Mouse (Mus musculus) cortical plate, adult 2 months (tissue): ENCODE results near the gene Col26a1. TPM values are rescaled to one million over a fixed set of nuclear protein-coding genes. Genes with fewer than 3 reads are reported as not detected.
"Not testable (repeated sequence)": the region's sequence is repeated elsewhere in the genome, so short reads cannot be mapped to it uniquely, and the experiment has no call there.

Experiments
- H3K27ac ChIP-seq: fragments of 200-500 bp; 2 replicates; pipeline ENCODE4 v1.5.1; 2012; ENCODE audit warnings: low read length, control low read depth, inconsistent platforms; ENCODE audit not compliant: insufficient read depth
- H3K4me1 ChIP-seq: fragments of 200-500 bp; 2 replicates; pipeline ENCODE4 v1.6.1; 2011; ENCODE audit warnings: low read length; ENCODE audit not compliant: control insufficient read depth, insufficient read depth
- H3K4me3 ChIP-seq: fragments of 200-500 bp; 2 replicates; pipeline ENCODE4 v1.5.1; 2011; ENCODE audit warnings: mild to moderate bottlenecking, low read length, control low read depth; ENCODE audit not compliant: insufficient read depth
- CTCF ChIP-seq: fragments of 200-500 bp; IDR thresholded peaks from 2 replicates; pipeline ENCODE4 v1.5.1; 2011; ENCODE audit warnings: mild to moderate bottlenecking, control low read depth, low read length; ENCODE audit not compliant: insufficient read depth; ENCODE audit errors: extremely low read depth
- POLR2A ChIP-seq: fragments of 200-500 bp; IDR thresholded peaks from 2 replicates; pipeline ENCODE4 v1.6.1; 2011; ENCODE audit warnings: mild to moderate bottlenecking, low read length, control low read depth; ENCODE audit not compliant: insufficient read depth; ENCODE audit errors: extremely low read depth
- polyA plus RNA-seq: library from polyadenylated mRNA; depleted of rRNA; stranded (reverse); fragments of >200 nt; gene quantifications from 2 replicates; pipeline ENCODE4 v1.2.3, GENCODE M21; 2012

Col26a1 gene
- polyA plus RNA-seq, 1 experiment: 22.7 TPM

DNA sequence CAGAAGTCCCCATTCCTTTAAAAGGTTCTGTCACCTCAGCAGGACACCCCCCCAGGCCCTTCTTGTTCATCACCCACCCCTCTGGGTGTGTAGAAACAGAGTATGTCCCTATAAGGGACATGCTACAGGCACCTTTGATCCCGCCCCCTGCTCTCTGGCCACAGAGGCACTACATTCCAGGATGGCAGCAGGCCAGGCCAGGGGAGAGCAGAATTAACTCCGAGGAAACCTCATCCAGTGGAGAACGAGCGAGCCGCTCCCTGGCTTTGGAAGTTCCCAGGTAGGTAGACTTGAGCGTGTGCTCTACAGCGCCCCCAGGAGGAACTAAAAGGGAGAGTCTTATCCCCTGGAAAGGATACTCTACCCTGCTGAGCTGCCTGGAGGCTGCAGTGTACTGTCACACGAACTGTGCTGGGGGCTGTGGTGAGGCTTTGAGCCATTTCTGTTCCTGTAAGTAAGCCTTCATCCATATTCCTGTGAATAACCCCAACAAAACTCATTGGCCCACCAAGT is 118.8 kb downstream of the Col26a1 start:
- TF ChIP-seq CTCF (no peak), POLR2A (no peak)
- no peak overlapping the region for H3K27ac ChIP-seq
- H3K4me1 ChIP-seq: no peaks in the 10 kb centered on the region
- H3K4me3 ChIP-seq: no peak overlapping the region

DNA sequence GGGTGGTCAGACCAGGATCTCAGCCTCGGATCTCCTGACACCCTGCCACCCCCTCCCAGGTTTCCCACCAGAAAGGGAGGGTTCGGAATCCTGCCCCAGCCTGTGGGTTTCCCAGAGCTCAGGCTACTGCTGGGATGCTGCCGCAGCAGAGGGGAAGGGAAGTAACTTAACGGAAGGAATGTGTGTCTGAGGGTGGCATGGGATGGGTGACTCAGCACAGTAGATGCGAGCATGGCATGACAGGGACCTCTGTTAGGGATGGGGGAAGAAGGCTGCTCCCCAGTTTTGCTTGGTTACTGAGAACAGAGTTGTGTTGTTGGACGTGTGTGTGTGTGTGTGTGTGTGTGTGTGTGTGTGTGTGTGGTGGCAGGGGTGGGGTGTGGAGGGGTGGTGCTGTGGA is 122.7 kb downstream of the Col26a1 start:
- no peaks in the 10 kb centered on the region for H3K4me1 ChIP-seq
- TF ChIP-seq CTCF (no peak), POLR2A (no peak)
- H3K27ac ChIP-seq: no peak overlapping the region
- no peak overlapping the region for H3K4me3 ChIP-seq

DNA sequence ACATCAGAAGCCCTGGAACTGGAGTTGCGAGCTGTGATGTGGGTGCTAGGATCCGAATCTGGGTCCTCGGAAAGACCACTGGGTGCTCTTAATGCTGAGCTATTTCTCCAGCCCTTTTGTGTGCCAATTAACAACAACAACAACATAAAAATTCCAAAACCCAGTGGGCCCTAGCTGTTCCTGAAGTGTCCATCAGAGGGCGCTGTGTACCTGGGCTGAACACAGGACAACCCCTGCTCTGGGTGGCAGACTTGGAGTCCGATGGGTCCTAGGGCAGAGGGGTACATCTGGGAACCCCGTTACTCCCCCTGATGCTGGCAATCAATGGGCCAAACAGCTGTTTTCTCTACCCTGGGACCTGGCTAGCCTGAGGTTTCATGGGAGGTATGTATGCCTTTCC is 123.2 kb downstream of the Col26a1 start:
- H3K4me1 ChIP-seq: no peaks in the 10 kb centered on the region
- no peak for TF ChIP-seq POLR2A
- peak; percentile 52 for TF ChIP-seq CTCF
- H3K27ac ChIP-seq: no peak overlapping the region
- no peak overlapping the region for H3K4me3 ChIP-seq

DNA sequence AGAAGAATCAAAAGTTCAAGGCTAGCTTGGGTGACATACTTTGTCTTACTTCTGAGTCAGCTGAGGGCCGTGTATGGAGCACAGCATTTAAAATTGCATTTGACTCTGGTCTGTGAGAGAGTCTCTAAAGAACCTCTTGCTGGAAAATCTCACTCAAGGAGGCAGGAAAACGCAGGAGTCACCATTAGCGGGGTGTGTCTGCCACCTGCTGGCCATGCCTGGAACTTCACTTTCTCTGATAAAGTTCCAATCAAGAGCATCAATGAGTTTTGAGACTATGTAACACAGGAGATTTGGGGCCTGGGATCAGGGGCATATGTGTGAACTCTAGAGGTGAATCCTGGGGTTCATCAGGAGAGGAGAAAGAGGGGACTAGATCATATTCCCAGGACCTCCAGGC is 127.3 kb downstream of the Col26a1 start:
- Histone ChIP-seq H3K4me1 (no peaks in the 10 kb centered on the region), H3K4me3 (no peak overlapping the region), H3K27ac (no peak overlapping the region)
- TF ChIP-seq CTCF (peak; percentile 95), POLR2A (no peak)

DNA sequence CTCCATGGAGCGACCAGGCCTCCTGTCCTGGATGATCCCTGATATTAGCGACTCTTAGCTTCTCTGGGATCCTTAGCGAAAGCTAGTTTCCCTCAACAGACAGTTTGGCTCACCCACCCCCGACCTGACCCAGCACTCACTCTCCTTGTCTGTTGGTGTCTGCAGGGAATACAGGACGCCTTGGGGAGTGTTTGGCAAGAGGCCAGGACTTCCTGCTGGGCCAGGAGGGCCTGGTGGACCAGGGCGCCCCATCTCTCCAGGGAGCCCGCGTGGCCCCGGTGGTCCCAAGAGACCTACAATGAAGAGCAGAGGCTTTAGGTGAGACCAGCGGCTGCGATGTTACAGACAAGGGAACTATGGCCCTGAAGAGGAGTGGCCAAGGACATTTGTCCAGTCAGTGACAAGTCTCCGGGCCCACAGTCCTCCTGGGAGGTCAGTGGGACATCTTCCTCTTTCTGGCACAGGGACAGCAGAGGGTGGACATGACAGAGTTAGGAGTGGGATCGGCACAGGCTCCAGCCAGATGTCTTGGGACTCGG is 128.9 kb downstream of the Col26a1 start:
- Histone ChIP-seq H3K27ac (no peak overlapping the region), H3K4me3 (no peak overlapping the region), H3K4me1 (no peaks in the 10 kb centered on the region)
- no peak for TF ChIP-seq CTCF
- TF ChIP-seq POLR2A: no peak

DNA sequence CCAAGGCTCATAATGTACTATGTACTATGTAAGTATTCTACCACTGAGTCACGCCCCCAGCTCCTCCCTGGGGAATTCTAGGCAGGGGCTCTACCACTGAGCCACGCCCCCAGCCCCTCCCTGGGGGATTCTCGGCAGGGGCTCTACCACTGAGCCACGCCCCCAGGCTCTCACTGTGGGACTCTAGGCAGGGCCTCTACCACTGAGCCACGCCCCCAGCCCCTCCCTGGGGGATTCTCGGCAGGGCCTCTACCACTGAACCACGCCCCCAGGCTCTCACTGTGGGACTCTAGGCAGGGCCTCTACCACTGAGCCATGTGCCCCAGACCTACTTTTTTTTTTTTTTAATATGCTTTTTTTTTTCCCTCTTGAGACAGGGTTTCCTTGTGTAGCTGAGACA is 129.8 kb downstream of the Col26a1 start:
- H3K4me3 ChIP-seq, H3K27ac ChIP-seq, H3K4me1 ChIP-seq: not testable (repeated sequence)

DNA sequence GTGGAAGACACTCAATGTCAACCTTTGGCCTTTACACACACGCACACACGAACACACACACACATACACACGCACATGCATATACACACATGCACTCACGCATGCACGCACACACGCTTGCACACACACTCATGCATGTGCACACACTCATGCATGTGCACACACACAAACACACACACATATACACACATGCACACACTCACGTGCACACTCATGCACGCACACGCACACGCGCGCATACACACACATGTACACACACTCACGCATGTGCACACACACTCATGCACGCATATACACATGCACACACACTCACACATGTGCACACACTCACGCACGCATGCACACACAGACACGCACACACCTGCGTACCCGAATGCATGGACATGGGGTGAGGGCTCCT is 130.9 kb downstream of the Col26a1 start:
- Histone ChIP-seq H3K27ac (no peak overlapping the region), H3K4me3 (no peak overlapping the region), H3K4me1 (no peaks in the 10 kb centered on the region)
- TF ChIP-seq POLR2A (no peak), CTCF (no peak)

DNA sequence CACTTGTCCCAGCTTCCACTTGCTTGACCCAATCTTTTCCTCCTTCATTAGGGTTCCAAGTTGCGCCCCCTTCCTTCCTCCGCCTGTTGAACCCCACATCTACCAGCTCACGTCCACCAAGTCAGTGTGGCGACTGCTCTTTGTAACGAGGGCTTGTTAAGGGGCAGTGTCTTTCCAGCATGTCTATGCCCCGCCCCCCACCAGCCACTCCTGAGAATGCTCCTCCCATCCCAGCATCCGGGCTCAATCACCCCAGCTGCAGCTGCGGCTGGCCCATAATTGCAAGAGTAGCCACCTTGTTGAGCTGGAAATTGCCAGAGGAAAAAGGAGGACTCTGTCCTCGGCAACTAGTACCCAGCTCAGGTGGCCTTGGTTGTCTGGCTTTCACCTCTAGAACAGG is 136.4 kb downstream of the Col26a1 start:
- Histone ChIP-seq H3K27ac (no peak overlapping the region), H3K4me3 (no peak overlapping the region), H3K4me1 (no peaks in the 10 kb centered on the region)
- TF ChIP-seq CTCF: no peak
- TF ChIP-seq POLR2A: no peak

DNA sequence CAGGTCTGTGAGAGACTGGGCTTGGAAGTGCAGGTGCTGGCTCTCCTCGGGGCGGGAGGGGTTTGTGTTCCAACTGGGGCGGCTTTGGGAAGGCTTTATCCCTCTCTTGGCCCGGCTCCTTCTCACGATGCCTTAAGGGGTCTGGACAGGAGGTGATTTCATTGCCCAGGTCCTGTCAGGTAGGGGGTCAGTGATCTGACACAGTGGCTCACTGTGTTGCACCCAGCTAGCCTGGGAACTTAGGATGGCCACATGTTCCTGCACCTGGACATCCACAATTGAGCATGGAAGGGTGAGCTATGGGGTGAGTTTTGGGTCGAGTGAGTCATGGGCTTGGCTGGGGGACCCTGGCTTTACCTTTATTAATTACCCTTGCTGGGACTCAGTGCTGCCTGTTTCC is 144.1 kb downstream of the Col26a1 start:
- no peak overlapping the region for H3K4me3 ChIP-seq
- peaks cover 1% of the 10 kb centered on the region; the same call in 1 of the 2 replicates for H3K4me1 ChIP-seq
- no peak overlapping the region for H3K27ac ChIP-seq
- no peak for TF ChIP-seq POLR2A
- no peak for TF ChIP-seq CTCF

DNA sequence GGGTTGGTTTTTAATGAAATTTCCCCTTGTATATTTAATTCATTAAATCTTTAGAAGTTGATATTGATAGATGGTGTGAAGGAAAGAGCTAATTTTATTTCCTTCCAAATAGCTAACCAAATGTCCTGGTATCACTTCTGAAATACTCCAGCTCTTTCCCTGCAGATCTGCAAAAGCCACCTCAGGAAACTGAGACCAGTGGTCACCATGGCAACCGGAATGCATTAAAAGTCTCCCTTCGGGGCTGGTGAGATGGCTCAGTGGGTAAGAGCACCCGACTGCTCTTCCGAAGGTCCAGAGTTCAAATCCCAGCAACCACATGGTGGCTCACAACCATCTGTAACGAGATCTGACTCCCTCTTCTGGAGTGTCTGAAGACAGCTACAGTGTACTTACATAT is 156.7 kb downstream of the Col26a1 start:
- H3K4me1 ChIP-seq, H3K27ac ChIP-seq: not testable (repeated sequence)

DNA sequence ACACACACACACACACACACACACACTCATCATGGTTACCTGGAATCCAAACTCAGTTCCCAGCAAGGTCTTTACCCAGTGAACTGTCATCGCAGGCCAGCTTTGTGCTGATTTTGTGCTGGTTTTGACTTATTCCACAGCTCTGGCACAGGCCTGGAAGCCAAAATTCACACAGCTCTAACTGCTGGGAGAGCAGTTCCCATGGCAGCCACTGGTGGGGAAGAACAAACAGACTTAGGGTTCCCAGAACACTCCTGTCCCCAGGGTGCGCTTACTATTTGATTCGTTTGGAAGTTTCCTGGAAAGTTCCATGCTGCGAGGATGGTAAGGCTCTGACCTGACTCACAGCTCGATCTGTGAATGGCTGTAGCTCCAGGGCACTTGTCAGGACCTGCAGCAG is 161.4 kb downstream of the Col26a1 start:
- Histone ChIP-seq H3K4me3 (no peak overlapping the region), H3K4me1 (no peaks in the 10 kb centered on the region), H3K27ac (no peak overlapping the region)
- no peak for TF ChIP-seq POLR2A
- no peak for TF ChIP-seq CTCF

More for the DNA sequence above, 156.7 kb downstream of the Col26a1 start:
- H3K4me3 ChIP-seq: not testable (repeated sequence)
